Mouse (Mus musculus) left cerebral cortex, postnatal 4 days (tissue): ENCODE measurements at regions not wholly inside any gene's neighbourhood (a gene's known extent, or its start where the extent isn't known, plus 50 kb on each side); places are given as distances from the start of the nearest gene placed in this dataset.
"Not testable (repeated sequence)": the region's sequence is repeated elsewhere in the genome, so short reads cannot be mapped to it uniquely, and the experiment has no call there.

Experiments
- DNase-seq: peaks from one replicate; pipeline ENCODE4 v3.0.0-alpha.2; 2022
- intact Hi-C: fragments of 180-260 bp; cut with DNase I; formaldehyde crosslinking; loops from one replicate; pipeline ENCODE4 v1.15.1; 2025

DNA sequence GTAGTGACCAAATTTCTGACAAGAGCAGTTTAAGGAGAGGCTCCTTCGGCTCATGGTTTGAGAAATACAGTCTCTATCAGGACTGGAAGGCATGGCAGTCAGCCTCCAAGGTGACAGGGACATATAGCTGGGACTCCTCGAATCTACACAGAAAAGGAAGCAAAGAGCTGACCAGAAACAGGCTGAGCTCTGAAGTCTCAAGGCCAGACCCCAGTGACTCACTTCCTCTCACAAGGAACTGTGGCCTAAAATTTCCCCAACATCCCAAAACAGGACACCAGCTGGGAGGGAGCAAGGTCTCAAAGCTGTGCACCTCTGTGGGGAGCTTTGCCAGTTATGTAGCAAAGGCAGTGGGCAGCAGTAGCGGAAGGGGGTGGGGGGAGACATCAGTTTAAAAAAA, 110.7 kb downstream of the Sox4 start:
- intact Hi-C loops = no loop called here
- no peak for DNase-seq

GRCm38 (mm10) chr13:28840142-28840541, 113.4 kb downstream of the Sox4 start:
- intact Hi-C loops = no loop called here
- no peak for DNase-seq

GRCm38 (mm10) chr13:28839084-28839483, 114.4 kb downstream of the Sox4 start:
- DNase-seq = peak; percentile 40
- intact Hi-C loops = no loop called here

- DNase-seq = no peak
- intact Hi-C loops = no loop called here
Observed at GRCm38 (mm10) chr13:28838216-28838615, 115.3 kb downstream of the Sox4 start.

- DNase-seq, intact Hi-C loops: not testable (repeated sequence)
Observed at GRCm38 (mm10) chr13:28837196-28837595, 116.3 kb downstream of the Sox4 start.

- no peak for DNase-seq
- intact Hi-C loops = no loop called here
Observed at GRCm38 (mm10) chr13:28833700-28834065, 119.8 kb downstream of the Sox4 start.

GRCm38 (mm10) chr13:28832855-28833699, 120.4 kb downstream of the Sox4 start:
- no peak for DNase-seq
- intact Hi-C loops = no loop called here

- DNase-seq = no peak
- intact Hi-C loops = no loop called here
Observed at GRCm38 (mm10) chr13:28826284-28826683, 127.2 kb downstream of the Sox4 start.

DNA sequence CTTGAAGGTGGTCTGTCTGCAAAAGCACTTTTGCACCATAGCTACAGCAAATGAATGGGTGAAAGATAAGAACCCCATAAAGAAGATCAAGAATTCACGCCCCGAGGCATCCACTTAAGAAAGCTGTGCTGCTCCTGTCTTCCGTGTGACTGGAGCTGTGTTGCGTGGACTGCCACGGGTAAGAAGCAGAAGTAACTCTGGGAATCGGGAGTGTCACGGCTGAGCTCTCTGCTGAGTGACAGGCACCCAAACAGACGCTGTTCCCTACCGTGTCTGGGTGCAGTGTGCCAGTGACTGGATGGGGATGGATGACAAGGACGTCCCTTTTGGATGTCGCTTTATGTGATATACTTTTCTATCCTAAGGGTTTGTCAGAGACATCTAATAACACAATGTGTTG, 129.5 kb downstream of the Sox4 start:
- intact Hi-C loops = no loop called here
- no peak for DNase-seq

DNA sequence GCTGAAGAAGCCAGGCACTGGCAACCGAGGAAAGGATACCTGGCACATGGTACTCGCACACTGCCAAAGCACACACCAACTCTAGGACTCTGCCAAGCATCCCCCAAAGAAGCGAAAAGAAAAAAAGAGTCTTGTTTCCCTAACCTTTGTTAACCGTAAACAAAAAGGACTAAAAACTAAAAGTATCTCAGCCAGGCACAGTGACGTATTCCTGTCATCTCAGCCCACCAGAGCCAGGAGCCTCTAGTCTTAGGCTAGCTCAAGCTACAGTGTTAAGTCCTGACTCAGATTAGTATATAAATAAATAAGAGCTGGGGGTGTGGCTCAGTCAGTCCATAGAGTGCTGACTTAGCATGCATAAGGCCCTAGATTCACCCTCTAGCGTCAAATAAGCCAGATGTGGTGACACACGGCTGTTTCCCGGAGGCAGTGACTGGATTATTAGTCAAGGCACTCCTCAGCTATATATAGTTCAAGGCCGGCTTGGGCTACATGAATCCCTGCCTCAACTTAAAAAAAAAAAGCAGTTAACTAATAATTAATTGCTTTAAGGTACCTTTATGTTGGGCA, 130.1 kb downstream of the Sox4 start:
- intact Hi-C loops = no loop called here
- no peak for DNase-seq

- intact Hi-C loops = no loop called here
- no peak for DNase-seq
Observed at GRCm38 (mm10) chr13:28820868-28821533, 132.5 kb downstream of the Sox4 start.

DNA sequence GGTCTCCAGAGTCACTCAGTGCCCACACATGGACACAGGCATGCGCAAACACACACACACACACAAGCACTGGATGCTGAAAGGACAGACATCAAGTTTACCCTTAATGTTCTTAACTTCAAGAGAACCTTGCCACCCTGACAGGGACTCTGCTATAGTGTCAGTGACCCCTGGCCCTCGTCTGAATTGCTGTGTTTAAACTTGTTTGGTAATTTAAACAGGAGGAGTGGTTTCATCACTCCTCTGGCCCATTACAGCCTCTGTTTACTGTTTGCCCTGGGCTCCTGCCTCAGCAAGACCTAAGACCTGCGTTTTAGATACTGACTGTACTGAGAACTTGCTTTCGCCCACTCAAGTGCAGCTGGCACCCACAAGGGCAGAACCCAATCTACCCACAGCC, 139.4 kb downstream of the Sox4 start:
- intact Hi-C loops = no loop called here
- DNase-seq = no peak

DNA sequence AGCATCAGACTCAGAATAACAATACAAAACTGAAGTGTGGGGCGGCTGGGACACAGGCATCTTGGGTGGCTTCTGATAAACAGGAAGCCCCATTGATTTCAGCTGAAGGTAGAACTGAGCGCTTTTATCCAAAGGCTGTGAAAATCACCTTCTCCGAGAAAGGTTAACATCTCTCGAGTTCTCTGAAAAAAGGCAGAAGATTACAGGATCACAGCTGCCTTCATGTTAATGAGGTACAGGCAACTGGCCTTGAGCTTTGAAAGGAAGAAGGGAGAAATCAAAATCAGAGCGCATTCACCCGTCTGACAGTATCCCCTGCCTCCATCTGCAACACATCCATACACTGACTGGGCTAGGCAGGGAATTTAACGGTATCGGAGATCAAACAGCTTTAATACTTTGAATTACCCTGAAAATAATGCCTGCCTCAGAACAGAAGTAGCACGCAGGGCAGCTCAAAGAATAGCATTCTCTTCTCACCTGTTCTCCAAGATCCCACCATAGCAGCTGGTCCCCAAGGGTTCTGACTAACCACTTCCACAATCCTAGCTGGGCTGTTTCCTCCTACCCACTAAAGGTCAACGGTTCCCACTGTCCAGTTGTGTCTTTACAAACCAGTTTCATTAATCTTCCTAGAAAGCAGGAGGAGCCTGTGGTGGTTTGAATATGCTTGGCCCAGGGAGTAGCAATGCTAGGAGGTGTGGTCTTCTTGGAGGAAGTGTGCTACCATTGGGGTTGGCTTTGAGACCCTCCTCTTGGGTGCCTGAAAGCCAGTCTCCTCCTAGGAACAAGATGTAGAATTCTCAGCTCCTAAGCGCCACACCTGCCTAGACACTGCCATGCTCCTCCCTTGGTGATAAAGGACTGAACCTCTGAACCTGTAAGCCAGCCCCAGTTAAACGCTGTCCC, 141.6 kb downstream of the Sox4 start:
- intact Hi-C loops = no loop called here

DNA sequence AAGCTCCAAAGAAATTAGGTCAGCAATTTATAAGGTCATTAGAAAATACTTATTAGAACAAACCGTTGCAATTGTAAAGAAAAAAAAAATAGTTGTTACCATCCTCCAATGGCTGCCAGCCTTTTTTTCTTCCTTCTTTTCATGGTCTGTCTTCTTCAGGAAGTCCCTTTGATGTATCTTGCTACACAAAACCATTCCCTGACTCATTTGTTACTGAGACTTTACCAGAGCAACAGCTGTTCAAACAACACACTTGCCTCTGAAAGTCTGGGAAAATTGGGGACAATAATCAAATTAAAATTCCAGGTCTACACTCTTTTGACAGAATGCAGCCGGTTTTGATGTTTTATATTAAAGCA, 142.5 kb downstream of the Sox4 start:
- DNase-seq = no peak
- intact Hi-C loops = no loop called here

More for the DNA sequence above, 141.6 kb downstream of the Sox4 start:
- DNase-seq = no peak

GRCm38 (mm10) chr13:28810326-28811080, 143.0 kb downstream of the Sox4 start:
- intact Hi-C loops = no loop called here
- DNase-seq = peak; percentile 43

DNA sequence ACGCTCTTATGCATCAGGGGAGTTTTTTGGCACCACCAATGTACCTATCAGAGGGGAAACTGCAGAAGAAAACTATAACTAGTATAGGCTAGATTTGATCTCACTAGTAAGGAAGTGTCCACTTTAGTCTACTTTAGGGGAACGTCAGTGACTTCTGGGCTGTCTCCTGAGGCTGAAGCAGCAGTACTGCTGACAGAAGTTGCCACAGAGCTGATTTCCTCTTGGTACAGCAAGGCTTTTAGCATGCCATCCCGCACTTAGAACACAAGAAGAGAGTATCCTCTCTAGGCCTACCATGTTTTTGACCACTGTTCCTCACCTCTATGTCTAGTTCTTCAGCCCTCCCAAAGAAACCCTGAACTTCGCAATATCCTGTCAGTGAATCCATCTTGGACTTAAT, 148.2 kb downstream of the Sox4 start:
- intact Hi-C loops = no loop called here
- no peak for DNase-seq

GRCm38 (mm10) chr13:28801210-28801954, 152.1 kb downstream of the Sox4 start:
- DNase-seq = no peak
- intact Hi-C loops = no loop called here

DNA sequence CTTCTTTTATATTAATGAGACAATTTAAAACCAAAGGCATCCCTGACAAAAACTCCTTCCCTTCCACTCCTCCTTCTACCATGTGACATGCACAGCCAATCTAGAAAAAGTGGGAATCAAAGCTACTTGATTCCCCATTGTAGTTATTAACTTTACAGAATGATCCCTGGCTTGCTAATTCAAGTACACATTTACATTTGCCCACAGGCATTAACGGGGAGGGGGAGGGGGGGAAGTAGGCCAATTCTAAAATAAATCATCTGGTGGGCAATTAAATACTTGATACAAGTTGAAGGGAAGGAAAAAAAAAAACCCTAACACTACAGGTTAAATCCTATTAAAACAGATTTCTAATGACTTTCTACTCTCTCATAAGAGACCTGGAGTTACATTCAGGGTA, 152.8 kb downstream of the Sox4 start:
- intact Hi-C loops = no loop called here
- no peak for DNase-seq

DNA sequence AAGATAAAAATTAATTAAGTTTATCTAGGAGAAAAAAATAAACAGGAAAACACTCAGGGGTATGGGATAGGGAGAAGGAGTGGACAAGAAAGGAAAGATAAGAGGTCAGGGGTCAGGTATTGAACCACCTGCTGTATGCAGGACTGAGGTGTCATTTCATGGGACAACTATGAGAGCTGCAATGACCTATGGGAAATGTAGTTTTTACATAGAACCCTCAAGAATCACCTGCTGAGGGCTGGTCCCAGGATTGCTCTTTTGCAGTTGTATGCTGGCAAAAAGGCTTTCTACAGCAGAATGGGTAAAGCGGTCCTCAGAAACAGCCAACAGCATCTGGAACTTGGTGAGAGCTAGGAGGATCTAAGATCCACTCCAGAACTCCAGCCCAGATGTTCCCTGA, 154.0 kb downstream of the Sox4 start:
- no peak for DNase-seq
- intact Hi-C loops = loop anchor here (10.0 kb wide), 1 partner anchor 385 kb away; no protein-coding TSS in a partner anchor
